Mouse (Mus musculus): ENCODE measurements around the gene Plppr5.

The Plppr5 gene

GRCm38 (mm10) chr3:117696350-117696749 lies 121.7 kb downstream of the Plppr5 start:
- DNase-seq (ENCODE audit: low read depth, low spot score) = no peak

DNA sequence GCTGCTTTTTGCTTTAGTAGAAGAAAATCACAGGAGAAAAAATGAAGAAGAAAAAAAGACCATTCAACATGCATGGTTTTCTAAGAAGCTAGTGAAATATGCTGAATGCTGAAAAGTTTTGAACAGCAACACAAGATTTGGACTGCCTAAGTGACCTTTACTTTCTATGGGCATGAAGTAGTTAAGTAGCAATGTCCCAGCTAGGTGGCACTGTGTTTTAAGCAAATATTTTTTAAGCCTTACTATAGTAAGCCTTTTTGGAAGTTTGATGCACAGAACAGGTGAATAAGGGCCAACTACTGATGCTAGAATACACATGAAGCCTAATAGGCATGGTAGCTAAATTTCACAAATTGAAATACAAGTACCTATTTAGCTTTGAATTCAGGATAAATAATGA lies 134.2 kb downstream of the Plppr5 start:
- DNase-seq (ENCODE audit: low read depth, low spot score) = no peak

DNA sequence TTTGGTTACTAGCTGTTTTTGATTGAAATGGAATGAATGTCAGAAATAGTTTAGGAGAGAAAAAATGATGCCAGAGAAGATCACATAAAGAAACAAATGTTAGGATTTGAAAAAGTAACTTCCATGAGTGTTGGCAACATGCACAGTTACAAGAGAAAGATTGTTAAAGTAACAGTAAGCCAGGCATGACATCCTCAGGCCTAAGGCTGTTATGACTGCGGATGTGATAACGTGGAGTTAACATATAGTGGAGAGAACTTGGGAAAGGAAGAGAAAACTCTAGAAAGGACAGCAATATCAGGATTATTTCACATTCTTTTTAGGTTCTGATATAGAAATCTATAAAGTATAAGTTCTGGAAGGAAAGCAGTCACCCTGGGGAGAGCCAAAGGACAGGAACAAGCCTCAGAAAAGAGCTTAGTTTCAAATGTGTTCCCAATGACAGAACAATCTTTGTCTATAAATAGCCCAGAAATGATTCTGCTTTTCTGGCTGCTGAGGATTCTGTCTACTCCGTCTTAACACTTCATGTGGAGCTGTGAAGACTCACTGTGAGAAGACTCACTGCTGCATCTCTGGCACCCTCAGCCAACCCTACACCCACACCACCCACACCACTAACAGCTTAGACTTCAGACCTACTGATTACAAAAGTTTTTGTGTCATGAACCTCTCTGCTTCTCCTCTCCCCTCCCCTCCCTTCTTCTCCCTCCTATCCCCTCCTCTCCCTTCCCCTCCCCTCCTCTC lies 142.1 kb downstream of the Plppr5 start:
- DNase-seq (ENCODE audit: low read depth, low spot score) = no peak

- DNase-seq (ENCODE audit: low read depth, low spot score) = no peak
Observed at GRCm38 (mm10) chr3:117723390-117723789, 148.8 kb downstream of the Plppr5 start.

- DNase-seq (ENCODE audit: low read depth, low spot score) = no peak
Observed at GRCm38 (mm10) chr3:117724521-117724920, 149.9 kb downstream of the Plppr5 start.

GRCm38 (mm10) chr3:117725501-117725900 lies 150.9 kb downstream of the Plppr5 start:
- no peak for DNase-seq (ENCODE audit: low read depth, low spot score)

GRCm38 (mm10) chr3:117728136-117728535 lies 153.5 kb downstream of the Plppr5 start:
- peak; percentile 3 for DNase-seq (ENCODE audit: low read depth, low spot score)

DNA sequence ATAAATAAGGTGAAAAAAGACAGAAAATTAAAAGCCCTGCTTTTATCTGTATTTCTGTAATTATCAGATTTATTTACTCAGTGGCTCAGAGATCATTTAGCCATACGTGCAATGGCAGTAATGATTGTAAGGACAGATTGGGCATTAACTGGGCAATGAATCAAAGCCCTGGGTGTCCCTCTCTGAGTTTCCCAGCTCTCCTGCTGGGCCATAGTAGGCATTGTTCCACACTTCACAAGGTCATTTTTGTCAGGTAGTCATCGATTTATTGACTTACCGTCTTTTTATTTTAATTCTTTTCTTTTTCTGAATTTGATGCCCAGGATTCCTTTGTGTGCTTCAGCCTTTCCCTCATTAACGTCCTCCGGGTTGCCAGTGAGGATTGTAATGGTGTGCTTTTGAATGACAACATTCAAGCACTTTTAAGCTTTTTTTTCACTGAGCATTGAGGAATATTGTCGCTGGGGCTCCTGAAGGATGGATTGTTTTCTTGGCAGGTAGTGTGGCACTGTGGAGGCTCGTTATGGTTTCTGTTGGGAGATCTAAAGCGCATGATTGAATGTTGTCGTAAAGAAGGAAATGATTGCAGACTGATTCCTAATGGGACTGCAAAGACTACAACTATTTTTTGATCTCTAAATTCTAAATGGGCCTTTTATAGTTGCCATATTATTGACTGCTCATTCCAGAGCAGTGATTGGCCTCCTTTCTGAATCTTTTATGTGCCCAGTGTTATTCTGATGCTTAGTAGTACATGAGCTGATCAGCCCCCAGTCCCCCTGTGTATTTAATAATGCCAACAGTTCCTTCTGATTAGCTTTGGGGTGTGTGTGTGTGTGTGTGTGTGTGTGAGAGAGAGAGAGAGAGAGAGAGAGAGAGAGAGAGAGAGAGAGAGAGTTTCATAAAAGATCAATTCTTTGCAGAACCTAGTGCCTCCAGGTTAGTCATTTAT lies 154.8 kb downstream of the Plppr5 start:
- no peak for DNase-seq (ENCODE audit: low read depth, low spot score)

DNA sequence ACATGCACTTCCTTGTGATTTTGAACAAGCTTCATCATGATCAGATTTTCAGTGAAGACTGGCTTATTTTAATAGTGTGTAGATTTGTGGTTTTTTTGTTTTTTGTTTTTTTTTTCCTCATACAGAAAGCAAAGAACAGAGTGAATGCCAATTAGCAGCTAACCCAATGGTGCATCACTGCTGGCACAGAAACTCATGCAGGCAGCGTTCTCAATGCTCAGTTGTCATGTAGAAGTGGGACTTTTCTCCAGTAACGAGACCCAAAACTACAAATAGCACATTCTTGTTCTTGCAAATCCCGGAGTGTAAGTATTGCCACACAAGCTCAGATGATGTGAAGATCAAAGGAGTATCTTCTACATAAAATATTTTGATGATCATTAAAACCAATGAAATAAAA lies 156.9 kb downstream of the Plppr5 start:
- DNase-seq (ENCODE audit: low read depth, low spot score) = no peak

GRCm38 (mm10) chr3:117732661-117733060 lies 158.0 kb downstream of the Plppr5 start:
- DNase-seq (ENCODE audit: low read depth, low spot score) = no peak

Measured in CD4-positive helper T cell, adult 2 months (primary cell).